Mouse (Mus musculus): ENCODE measurements at regions not wholly inside any gene's neighbourhood (a gene's known extent, or its start where the extent isn't known, plus 50 kb on each side); places are given as distances from the start of the nearest gene placed in this dataset.

GRCm38 (mm10) chr13:71437601-71438099 lies 525.9 kb downstream of the Irx1 start:
- in situ Hi-C loops (cut with MboI; ENCODE audit: low pct_ligation_motif_present, low pct_unique_long_range_greater_than_20kb, low sequenced_read_pairs), result no loop called here
- Histone ChIP-seq H3K9me3 (replicated peaks; ENCODE audit: low read length) (no peaks in the 10 kb centered on the region), H3K27ac (ENCODE audit: insufficient read depth, low read depth) (no peak overlapping the region), H3K9ac (ENCODE audit: insufficient read depth, low read depth) (no peak overlapping the region), H3K4me3 (replicated peaks in 1 of 3; ENCODE audit: low read depth in 2 of 3, low read length in 2 of 3, poor library complexity in 1 of 3) (no peak overlapping the region), H3K4me1 (ENCODE audit: control insufficient read depth in 1 of 2, insufficient read depth in 2 of 2) (peaks cover 0 to 11% of the 10 kb centered on the region in 2 experiments; a peak in 2 of 4 replicates), H3K79me2 (replicated peaks; ENCODE audit: control insufficient read depth, extremely low read depth, insufficient read depth, poor library complexity, severe bottlenecking) (no peaks in the 10 kb centered on the region), H3K4me2 (ENCODE audit: insufficient read depth, low read depth, poor library complexity, severe bottlenecking) (no peak overlapping the region), H3K36me3 (replicated peaks in 1 of 2; ENCODE audit: control insufficient read depth in 1 of 2, insufficient read depth in 1 of 2, low read length in 1 of 2) (no peaks in the 10 kb centered on the region), H3K27me3 (replicated peaks) (no peaks in the 10 kb centered on the region)
- no peak for DNase-seq (ENCODE audit: extremely low read depth)
- dilution Hi-C loops (cut with MboI; ENCODE audit: extremely low pct_ligation_motif_present, extremely low pct_unique_long_range_greater_than_20kb, low sequenced_read_pairs), result no loop called here
- TF ChIP-seq MEF2A (IDR thresholded peaks at IDR 0.05; ENCODE audit: borderline replicate concordance, low read depth, low read length) (no peak), MAZ (IDR thresholded peaks at IDR 0.05; ENCODE audit: low read depth, low read length) (no peak), ELF1 (IDR thresholded peaks at IDR 0.05; ENCODE audit: low read depth, low read length) (no peak), MAFK (IDR thresholded peaks at IDR 0.05; ENCODE audit: insufficient replicate concordance, low read length) (no peak), CHD2 (IDR thresholded peaks at IDR 0.05; ENCODE audit: low read length) (no peak), ZMIZ1 (IDR thresholded peaks at IDR 0.05; ENCODE audit: low read depth, low read length) (no peak), RCOR1 (conservative IDR thresholded peaks at IDR 0.05; ENCODE audit: low read depth, low read length) (no peak), POLR2AphosphoS2 (IDR thresholded peaks at IDR 0.05; ENCODE audit: low read depth, low read length) (no peak), CTCF (conservative IDR thresholded peaks at IDR 0.05 in 1 of 2, IDR thresholded peaks at IDR 0.05 in 1 of 2; ENCODE audit: low read depth in 2 of 2, low read length in 2 of 2) (no peak), GABPA (IDR thresholded peaks at IDR 0.05; ENCODE audit: insufficient replicate concordance, low read depth, low read length) (no peak), MAX (IDR thresholded peaks at IDR 0.05; ENCODE audit: low read length) (no peak), RAD21 (IDR thresholded peaks at IDR 0.05; ENCODE audit: low read depth, low read length) (no peak), SIN3A (IDR thresholded peaks at IDR 0.05; ENCODE audit: low read length) (no peak)

DNA sequence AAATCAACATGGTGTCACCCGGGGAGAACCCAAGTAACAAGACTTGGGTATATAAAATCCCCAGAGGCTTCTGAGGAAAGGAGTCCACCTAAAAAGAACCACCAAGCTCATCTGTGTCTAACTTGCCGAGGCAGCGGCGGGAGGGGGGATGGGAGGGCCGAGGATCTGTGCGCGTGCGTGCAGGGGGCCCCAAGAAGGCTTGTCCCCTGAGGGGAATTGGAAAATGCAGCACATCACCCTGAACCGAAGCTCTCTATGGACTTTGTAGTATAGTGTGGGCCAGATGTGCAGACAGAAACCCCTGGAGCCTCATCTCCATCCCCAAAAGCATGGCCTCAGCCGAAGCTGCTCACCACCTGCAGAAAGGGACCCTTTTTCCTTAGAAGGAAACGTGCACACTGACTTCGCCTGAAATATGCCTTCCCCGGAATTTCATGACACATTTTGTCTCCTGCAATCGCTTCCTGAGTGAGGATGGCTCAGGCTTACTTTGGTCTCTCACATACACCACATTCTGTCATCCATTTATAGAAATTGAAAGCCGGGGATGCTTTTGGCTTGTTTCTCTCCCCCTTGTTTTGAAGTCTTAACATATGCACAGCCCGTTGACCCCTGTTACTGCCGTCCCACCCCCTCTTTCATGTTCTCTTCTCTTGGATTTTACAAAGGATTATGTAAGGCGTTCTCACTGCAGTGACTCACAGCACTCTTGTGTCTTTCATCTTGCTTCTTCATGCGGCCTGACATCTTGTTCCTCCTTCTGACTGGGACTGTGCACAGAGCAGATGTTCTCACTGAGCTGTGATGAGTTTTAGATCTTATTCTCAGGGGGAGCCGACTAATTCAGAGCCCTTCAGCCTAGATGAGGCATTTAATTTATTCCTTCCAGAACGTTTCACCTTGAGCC lies 559.6 kb downstream of the Irx1 start:
- H3K4me3 ChIP-seq (replicated peaks in 1 of 3; ENCODE audit: low read depth in 2 of 3, low read length in 2 of 3, poor library complexity in 1 of 3), result peak overlapping the region in 1 of 3 experiments; percentile 9
- H3K4me1 ChIP-seq (ENCODE audit: control insufficient read depth in 1 of 2, insufficient read depth in 2 of 2), result peaks cover 7 to 40% of the 10 kb centered on the region in 2 experiments; a peak in 3 of 4 replicates
- H3K36me3 ChIP-seq (replicated peaks in 1 of 2; ENCODE audit: control insufficient read depth in 1 of 2, insufficient read depth in 1 of 2, low read length in 1 of 2), result no peaks in the 10 kb centered on the region
- H3K27ac ChIP-seq (ENCODE audit: insufficient read depth, low read depth), result peak overlapping the region; percentile 81
- no peaks in the 10 kb centered on the region for H3K9me3 ChIP-seq (replicated peaks; ENCODE audit: low read length)
- H3K9ac ChIP-seq (ENCODE audit: insufficient read depth, low read depth), result peak overlapping the region; percentile 5
- DNase-seq (ENCODE audit: extremely low read depth), result peak; percentile 89
- no peaks in the 10 kb centered on the region for H3K27me3 ChIP-seq (replicated peaks)
- H3K4me2 ChIP-seq (ENCODE audit: insufficient read depth, low read depth, poor library complexity, severe bottlenecking), result peak overlapping the region; percentile 38
- H3K79me2 ChIP-seq (replicated peaks; ENCODE audit: control insufficient read depth, extremely low read depth, insufficient read depth, poor library complexity, severe bottlenecking), result no peaks in the 10 kb centered on the region
- in situ Hi-C loops (cut with MboI; ENCODE audit: low pct_ligation_motif_present, low pct_unique_long_range_greater_than_20kb, low sequenced_read_pairs) (loop anchor here (5.0 kb wide), 1 partner anchor 48 kb away; no protein-coding TSS in a partner anchor), dilution Hi-C loops (cut with MboI; ENCODE audit: extremely low pct_ligation_motif_present, extremely low pct_unique_long_range_greater_than_20kb, low sequenced_read_pairs) (no loop called here)
- no peak for TF ChIP-seq SMC3 (IDR thresholded peaks at IDR 0.05; ENCODE audit: low read depth, low read length)
- TF ChIP-seq USF1 (IDR thresholded peaks at IDR 0.05; ENCODE audit: low read depth, low read length), result no peak
- peak; percentile 68; the same call in 1 of the 2 replicates for TF ChIP-seq EP300 (IDR thresholded peaks at IDR 0.05; ENCODE audit: low read length)
- no peak for TF ChIP-seq ZNF384 (IDR thresholded peaks at IDR 0.05; ENCODE audit: low read depth, low read length)
- no peak for TF ChIP-seq RAD21 (IDR thresholded peaks at IDR 0.05; ENCODE audit: low read depth, low read length)
- no peak for TF ChIP-seq KAT2A (IDR thresholded peaks at IDR 0.05; ENCODE audit: insufficient replicate concordance, low read length)
- TF ChIP-seq CTCF (conservative IDR thresholded peaks at IDR 0.05 in 1 of 2, IDR thresholded peaks at IDR 0.05 in 1 of 2; ENCODE audit: low read depth in 2 of 2, low read length in 2 of 2), result no peak
- peak; percentile 86 for TF ChIP-seq NRF1 (IDR thresholded peaks at IDR 0.05; ENCODE audit: low read depth, low read length)
- TF ChIP-seq ELF1 (IDR thresholded peaks at IDR 0.05; ENCODE audit: low read depth, low read length), result no peak
- TF ChIP-seq ZMIZ1 (IDR thresholded peaks at IDR 0.05; ENCODE audit: low read depth, low read length), result no peak
- peak; percentile 26; the same call in 1 of the 2 replicates for TF ChIP-seq MAX (IDR thresholded peaks at IDR 0.05; ENCODE audit: low read length)
- no peak for TF ChIP-seq PAX5 (IDR thresholded peaks at IDR 0.05; ENCODE audit: low read length)
- TF ChIP-seq MAZ (IDR thresholded peaks at IDR 0.05; ENCODE audit: low read depth, low read length), result peak; percentile 39; the same call in 1 of the 2 replicates
- TF ChIP-seq JUN (IDR thresholded peaks at IDR 0.05; ENCODE audit: insufficient read depth, low read depth, low read length), result peak; percentile 5; the same call in 1 of the 2 replicates
- TF ChIP-seq ZC3H11A (IDR thresholded peaks at IDR 0.05; ENCODE audit: low read depth, low read length), result no peak
- TF ChIP-seq HCFC1 (IDR thresholded peaks at IDR 0.05; ENCODE audit: low read depth, low read length), result no peak
- no peak for TF ChIP-seq JUND (conservative IDR thresholded peaks at IDR 0.05; ENCODE audit: low read depth, low read length)
- TF ChIP-seq BHLHE40 (IDR thresholded peaks at IDR 0.05; ENCODE audit: low read depth, low read length), result peak; percentile 78
- peak; percentile 61; the same call in 1 of the 2 replicates for TF ChIP-seq IRF4 (IDR thresholded peaks at IDR 0.05; ENCODE audit: low read depth, low read length)
- peak; percentile 95 for TF ChIP-seq CHD2 (IDR thresholded peaks at IDR 0.05; ENCODE audit: low read length)
- TF ChIP-seq USF2 (conservative IDR thresholded peaks at IDR 0.05; ENCODE audit: low read depth, low read length), result no peak
- TF ChIP-seq POLR2A (IDR thresholded peaks at IDR 0.05; ENCODE audit: low read depth, low read length), result no peak; the same call in 1 of the 2 replicates
- TF ChIP-seq E2F4 (IDR thresholded peaks at IDR 0.05; ENCODE audit: insufficient replicate concordance, low read depth, low read length), result no peak

Data from CH12.LX (cell line).